Mouse (Mus musculus) spleen, adult 2 months (tissue): ENCODE measurements at regions not wholly inside any gene's neighbourhood (a gene's known extent, or its start where the extent isn't known, plus 50 kb on each side); places are given as distances from the start of the nearest gene placed in this dataset.

Experiments used
- DNase-seq, 2 experiments: peaks; one replicate each; pipeline versions ENCODE4 v3.0.0 to v3.0.0-alpha.2; 2012 to 2021; ENCODE audit warnings: low spot score in 2 of 2, low read depth in 1 of 2
- H3K27ac ChIP-seq: fragments of 200-500 bp; 2 replicates; pipeline ENCODE4 v1.5.1; 2012; ENCODE audit warnings: low read length, inconsistent platforms; ENCODE audit not compliant: insufficient read depth
- H3K27me3 ChIP-seq: fragments of 200-500 bp; 2 replicates; pipeline ENCODE4 v1.6.1; 2012; ENCODE audit warnings: mild to moderate bottlenecking, moderate library complexity, low read length, inconsistent platforms; ENCODE audit not compliant: control insufficient read depth, insufficient read depth
- H3K36me3 ChIP-seq: fragments of 200-500 bp; 2 replicates; pipeline ENCODE4 v1.6.1; 2012; ENCODE audit warnings: mild to moderate bottlenecking, low read length, inconsistent platforms; ENCODE audit not compliant: control insufficient read depth, insufficient read depth
- H3K4me1 ChIP-seq: fragments of 200-500 bp; 2 replicates; pipeline ENCODE4 v1.6.1; 2011; ENCODE audit warnings: inconsistent platforms; ENCODE audit not compliant: control insufficient read depth, insufficient read depth, insufficient read length
- H3K4me3 ChIP-seq: fragments of 200-500 bp; 2 replicates; pipeline ENCODE4 v1.5.1; 2011; ENCODE audit warnings: mild to moderate bottlenecking, inconsistent platforms; ENCODE audit not compliant: insufficient read depth, insufficient read length; ENCODE audit errors: extremely low read depth
- CTCF ChIP-seq: fragments of 200-500 bp; IDR thresholded peaks from 2 replicates; pipeline ENCODE4 v1.5.1; 2011; ENCODE audit warnings: mild to moderate bottlenecking, inconsistent platforms; ENCODE audit not compliant: insufficient read depth, insufficient read length, insufficient replicate concordance; ENCODE audit errors: extremely low read depth
- POLR2A ChIP-seq: fragments of 200-500 bp; IDR thresholded peaks from 2 replicates; pipeline ENCODE4 v1.6.1; 2011; ENCODE audit warnings: low read depth, low read length, inconsistent platforms
- whole genome bisulfite sequencing: fragments of 180-500 bp; shearing (Covaris S2); methylation state at CpG from one replicate; pipeline ENCODE4 v1.1.7; 2018; 5-methylcytosine and 5-hydroxymethylcytosine counted together

DNA sequence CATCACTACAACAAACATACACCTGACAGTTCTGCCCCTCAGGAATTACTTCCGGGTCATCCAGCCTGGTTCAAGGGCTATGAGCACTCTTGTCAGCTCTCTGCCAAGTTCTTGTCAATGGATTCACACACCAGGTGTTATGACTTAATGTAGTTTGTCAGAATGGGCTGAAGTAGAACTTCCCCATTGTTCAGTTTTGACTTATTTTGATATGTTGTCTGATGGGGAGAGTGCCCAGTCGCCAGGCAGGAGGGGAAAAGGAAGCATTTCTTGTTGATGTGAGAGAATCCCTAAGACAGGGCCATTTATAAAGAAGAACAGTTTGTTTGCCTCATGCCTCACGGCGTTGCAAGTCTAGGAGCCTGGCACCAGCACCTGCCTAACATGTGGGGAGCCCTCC lies 52.0 kb upstream of the Cpeb4 start:
- Histone ChIP-seq H3K27ac (no peak overlapping the region), H3K36me3 (no peaks in the 10 kb centered on the region), H3K4me1 (peaks cover 23% of the 10 kb centered on the region), H3K4me3 (no peak overlapping the region), H3K27me3 (no peaks in the 10 kb centered on the region)
- no peak for DNase-seq
- TF ChIP-seq POLR2A: no peak
- WGBS: 51% methylated on average over 4 of the region's 4 CpGs

GRCm38 (mm10) chr11:31821479-31822411 lies 50.3 kb upstream of the Cpeb4 start:
- H3K27ac ChIP-seq: no peak overlapping the region
- WGBS: 32% methylated on average over 12 of the region's 12 CpGs
- no peaks in the 10 kb centered on the region for H3K27me3 ChIP-seq
- no peak for DNase-seq
- H3K36me3 ChIP-seq: no peaks in the 10 kb centered on the region
- H3K4me3 ChIP-seq: no peak overlapping the region
- no peak for TF ChIP-seq POLR2A
- TF ChIP-seq CTCF: no peak
- peaks cover 21% of the 10 kb centered on the region for H3K4me1 ChIP-seq
